Mouse (Mus musculus): ENCODE results near the gene Cfap44. TPM values are rescaled to one million over a fixed set of nuclear protein-coding genes. Genes with fewer than 3 reads are reported as not detected.

The Cfap44 gene
- polyA plus RNA-seq, 1 experiment from 2014 or later: 2.4 TPM

GRCm38 (mm10) chr16:44527218-44527905 lies 132.8 kb downstream of the Cfap44 start:
- Histone ChIP-seq H3K27me3 (no peaks in the 10 kb centered on the region), H3K9me3 (no peaks in the 10 kb centered on the region), H3K4me3 (replicated peaks) (no peak overlapping the region), H3K4me2 (peak overlapping the region; percentile 13; the same call in 1 of the 2 replicates), H3K36me3 (replicated peaks) (peaks cover 4% of the 10 kb centered on the region), H3K9ac (0 out of 2 replicates have a peak overlapping the region, but pooled peaks have one; percentile 5), H3K27ac (peak overlapping the region; percentile 67), H3K4me1 (peaks cover 64% of the 10 kb centered on the region)
- ATAC-seq (ENCODE audit: low FRiP score): no peak
- 30% methylated on average over 11 of the region's 11 CpGs for WGBS

GRCm38 (mm10) chr16:44528955-44529354 lies 134.4 kb downstream of the Cfap44 start:
- 87% methylated on average over 7 of the region's 7 CpGs for WGBS
- Histone ChIP-seq H3K27me3 (no peaks in the 10 kb centered on the region), H3K27ac (peak overlapping the region; percentile 97), H3K9ac (no peak overlapping the region), H3K4me3 (replicated peaks) (no peak overlapping the region), H3K9me3 (no peaks in the 10 kb centered on the region), H3K36me3 (replicated peaks) (peaks cover 5% of the 10 kb centered on the region), H3K4me2 (no peak overlapping the region), H3K4me1 (peaks cover 79% of the 10 kb centered on the region)
- no peak for ATAC-seq (ENCODE audit: low FRiP score)

DNA sequence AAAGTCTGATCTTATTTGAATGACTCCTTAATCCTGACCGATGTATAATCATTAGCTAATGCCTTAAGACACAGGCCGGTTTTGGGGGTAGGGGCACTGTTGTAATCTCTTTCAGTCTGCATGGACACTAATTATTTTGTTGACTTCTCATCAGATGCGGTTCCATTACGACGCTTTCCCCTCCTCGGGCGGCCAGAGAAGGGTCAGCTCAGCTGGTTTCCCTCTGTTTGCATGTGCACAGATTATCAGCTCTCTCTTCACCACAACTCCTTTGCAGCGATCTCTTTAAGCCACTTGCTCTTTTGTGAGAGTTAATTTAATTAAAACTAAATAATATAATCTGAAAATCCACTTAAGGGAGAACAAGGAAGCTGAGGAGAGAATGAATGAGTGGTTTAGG lies 135.1 kb downstream of the Cfap44 start:
- peaks cover 83% of the 10 kb centered on the region for H3K4me1 ChIP-seq
- 0 out of 2 replicates have a peak overlapping the region, but pooled peaks have one; percentile 36 for H3K9ac ChIP-seq
- peaks cover 5% of the 10 kb centered on the region for H3K36me3 ChIP-seq (replicated peaks)
- H3K9me3 ChIP-seq: no peaks in the 10 kb centered on the region
- ATAC-seq (ENCODE audit: low FRiP score): no peak
- H3K27me3 ChIP-seq: no peaks in the 10 kb centered on the region
- H3K4me3 ChIP-seq (replicated peaks): no peak overlapping the region
- peak overlapping the region; percentile 97 for H3K27ac ChIP-seq
- 6% methylated on average over 8 of the region's 8 CpGs for WGBS
- peak overlapping the region; percentile 51 for H3K4me2 ChIP-seq

GRCm38 (mm10) chr16:44530191-44530590 lies 135.6 kb downstream of the Cfap44 start:
- Histone ChIP-seq H3K9me3 (no peaks in the 10 kb centered on the region), H3K36me3 (replicated peaks) (peaks cover 5% of the 10 kb centered on the region), H3K4me3 (replicated peaks) (peak overlapping the region; percentile 26; the same call in 1 of the 2 replicates), H3K9ac (peak overlapping the region; percentile 36; the same call in 1 of the 2 replicates), H3K4me2 (peak overlapping the region; percentile 51), H3K4me1 (peaks cover 85% of the 10 kb centered on the region), H3K27me3 (no peaks in the 10 kb centered on the region), H3K27ac (peak overlapping the region; percentile 97)
- peak; percentile 37 for ATAC-seq (ENCODE audit: low FRiP score)
- WGBS: 2% methylated on average over 9 of the region's 9 CpGs

DNA sequence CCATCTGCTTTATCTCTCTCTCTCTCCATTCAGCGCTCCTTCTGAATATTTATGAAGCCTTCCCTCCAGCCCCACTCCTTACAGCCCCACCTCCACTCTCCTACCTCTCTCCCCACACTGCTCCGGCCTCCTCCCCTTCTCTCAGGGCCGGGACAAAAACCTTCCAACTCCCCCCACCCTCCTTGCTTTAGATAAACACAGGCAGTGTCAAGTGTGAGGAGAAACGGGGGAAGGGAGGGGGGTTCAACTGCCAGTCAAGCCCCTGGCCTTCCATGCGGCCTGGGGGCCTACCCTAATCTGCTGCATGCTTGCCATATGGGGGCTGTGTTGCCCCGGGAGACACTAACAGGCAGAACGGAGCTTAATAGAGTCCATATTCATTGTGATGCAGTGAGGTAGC lies 136.2 kb downstream of the Cfap44 start:
- Histone ChIP-seq H3K36me3 (replicated peaks) (peaks cover 5% of the 10 kb centered on the region), H3K27ac (peak overlapping the region; percentile 97), H3K4me3 (replicated peaks) (peak overlapping the region; percentile 26), H3K9ac (peak overlapping the region; percentile 33; the same call in 1 of the 2 replicates), H3K4me2 (peak overlapping the region; percentile 51), H3K9me3 (no peaks in the 10 kb centered on the region), H3K27me3 (no peaks in the 10 kb centered on the region), H3K4me1 (peaks cover 91% of the 10 kb centered on the region)
- 0% methylated on average over 7 of the region's 7 CpGs for WGBS
- ATAC-seq (ENCODE audit: low FRiP score): peak; percentile 93

DNA sequence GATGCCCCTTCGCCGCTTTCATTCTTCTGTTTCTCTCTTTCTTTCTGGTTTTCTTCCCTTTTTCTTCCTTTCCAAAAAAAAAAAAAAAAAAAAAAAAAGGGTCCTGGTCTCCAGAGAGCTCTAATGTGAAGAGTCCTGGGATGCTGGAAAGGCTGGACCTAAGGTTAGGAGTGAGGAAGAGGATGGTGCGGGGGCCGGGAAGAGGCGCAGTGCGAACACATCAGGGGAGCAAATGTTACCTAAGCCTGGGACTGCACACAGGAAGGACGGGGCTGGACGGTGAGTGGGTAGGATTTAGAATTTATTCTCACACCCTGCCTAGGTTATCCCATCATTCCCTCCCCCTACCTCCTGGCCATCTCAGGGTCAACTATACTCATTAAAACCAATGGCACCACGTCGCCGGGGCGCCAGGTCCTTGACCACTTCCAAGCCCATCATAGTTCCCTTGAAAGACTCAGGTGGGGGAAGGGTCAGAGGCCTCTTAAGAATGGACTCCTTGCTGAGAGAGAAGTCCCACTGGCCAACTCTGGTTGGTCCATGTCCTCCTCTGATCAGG lies 136.7 kb downstream of the Cfap44 start:
- peak overlapping the region; percentile 51 for H3K9ac ChIP-seq
- H3K4me3 ChIP-seq (replicated peaks): peak overlapping the region; percentile 26
- H3K27ac ChIP-seq: peak overlapping the region; percentile 97
- no peaks in the 10 kb centered on the region for H3K9me3 ChIP-seq
- H3K36me3 ChIP-seq (replicated peaks): peaks cover 5% of the 10 kb centered on the region
- peaks cover 90% of the 10 kb centered on the region for H3K4me1 ChIP-seq
- WGBS: 7% methylated on average over 12 of the region's 12 CpGs
- peak overlapping the region; percentile 51 for H3K4me2 ChIP-seq
- peak; percentile 60 for ATAC-seq (ENCODE audit: low FRiP score)
- H3K27me3 ChIP-seq: no peaks in the 10 kb centered on the region

Other genes with a start within 250 kb of the Cfap44 start
- gene Usf3, start 221.6 kb upstream of the Cfap44 start, polyA plus RNA-seq (2016; fragmentation: Nextera tagmentation; extraction: Ambion mirVana): 4.7 and 4.8 TPM in 2 replicates
- gene Sidt1, start 61.6 kb upstream of the Cfap44 start, polyA plus RNA-seq (2016; fragmentation: Nextera tagmentation; extraction: Ambion mirVana): 0.14 and 0.23 TPM in 2 replicates
- 36.6 and 37.8 TPM in 2 replicates for gene Spice1, start 47.7 kb upstream of the Cfap44 start, polyA plus RNA-seq (2016; fragmentation: Nextera tagmentation; extraction: Ambion mirVana)
- 28.3 and 31.0 TPM in 2 replicates for gene Boc, start 164.1 kb downstream of the Cfap44 start, polyA plus RNA-seq (2016; fragmentation: Nextera tagmentation; extraction: Ambion mirVana)

All from forebrain, embryonic 12.5 days (tissue).